Mouse (Mus musculus) liver, embryonic 16.5 days (tissue): ENCODE data around the gene Fcgrt. TPM values are rescaled to one million over a fixed set of nuclear protein-coding genes. Genes with fewer than 3 reads are reported as not detected.

Experiments
- ATAC-seq: fragments of 200-750 bp; cut with Nextera tagmentation; 2 replicates; pipeline ENCODE4 v1.8.0; 2017; ENCODE audit warnings: low read depth, mild to moderate bottlenecking, moderate number of reproducible peaks, moderate library complexity
- H3K27ac ChIP-seq: fragments of 300-500 bp; sonication (generic); 2 replicates; pipeline ENCODE4 v1.5.1; 2014; ENCODE audit warnings: mild to moderate bottlenecking, low read length
- H3K27me3 ChIP-seq: fragments of 300-500 bp; sonication (generic); 2 replicates; pipeline ENCODE4 v1.6.1; 2014; ENCODE audit warnings: low read depth, low read length, mixed read lengths; ENCODE audit not compliant: control insufficient read depth, insufficient read depth
- H3K36me3 ChIP-seq: fragments of 300-500 bp; sonication (generic); 2 replicates; pipeline ENCODE4 v1.6.1; 2014; ENCODE audit warnings: mild to moderate bottlenecking; ENCODE audit not compliant: control insufficient read depth, insufficient read depth
- H3K4me1 ChIP-seq: fragments of 300-500 bp; sonication (generic); 2 replicates; pipeline ENCODE4 v1.6.1; 2014; ENCODE audit warnings: low read depth, low read length, mixed read lengths; ENCODE audit not compliant: control insufficient read depth
- H3K4me2 ChIP-seq: fragments of 300-500 bp; sonication (generic); 2 replicates; pipeline ENCODE4 v1.6.1; 2014; ENCODE audit warnings: low read depth, low read length, mixed read lengths
- H3K4me3 ChIP-seq: fragments of 300-500 bp; sonication (generic); 2 replicates; pipeline ENCODE4 v1.5.1; 2014; ENCODE audit warnings: low read depth, mild to moderate bottlenecking, low read length
- H3K9ac ChIP-seq: fragments of 300-500 bp; sonication (generic); 2 replicates; pipeline ENCODE4 v1.6.1; 2014; ENCODE audit warnings: low read depth, low read length
- H3K9me3 ChIP-seq: fragments of 300-500 bp; sonication (generic); replicated peaks from 2 replicates; pipeline ENCODE4 v1.6.1; 2016; ENCODE audit warnings: low read length; ENCODE audit not compliant: control insufficient read depth
- WGBS: fragments of 180-500 bp; shearing (Covaris S2); extraction: QIAGEN DNeasy Blood & Tissue Kit; methylation state at CpG from one replicate; pipeline ENCODE4 v1.1.7; 2014; ENCODE audit not compliant: insufficient replicate concordance; 5-methylcytosine and 5-hydroxymethylcytosine counted together
- polyA plus RNA-seq: library from polyadenylated mRNA; unstranded; fragments of >200 nt; fragmentation: Nextera tagmentation; extraction: Ambion mirVana; gene quantifications from 2 replicates; pipeline ENCODE4 v1.2.1, GENCODE M21; 2015

Fcgrt gene
- polyA plus RNA-seq, 1 experiment from 2014 or later, result 56.1 TPM

DNA sequence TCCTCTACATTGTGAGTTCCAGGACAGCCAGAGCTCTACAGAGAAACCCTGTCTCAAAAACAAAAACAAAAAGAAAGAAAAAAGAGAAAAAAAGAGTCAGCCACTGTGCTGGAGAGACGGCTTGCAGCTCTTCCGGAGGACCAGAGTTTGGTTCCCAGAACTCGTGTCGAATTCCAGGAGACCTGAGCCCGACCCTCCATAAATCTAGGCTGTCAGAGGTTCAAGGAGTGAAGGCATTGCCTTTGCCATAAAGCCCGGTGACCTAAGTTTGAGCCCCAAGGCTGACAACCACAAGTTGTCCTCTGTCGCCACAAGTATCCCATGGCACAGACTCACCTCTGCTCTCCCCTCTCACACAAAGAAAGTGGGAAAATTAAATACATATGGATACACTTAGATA lies 9.5 kb downstream of the Fcgrt start:
- Histone ChIP-seq H3K9me3 (no peaks in the 10 kb centered on the region), H3K4me3 (no peak overlapping the region), H3K9ac (no peak overlapping the region), H3K4me1 (peaks cover 29% of the 10 kb centered on the region), H3K27me3 (no peaks in the 10 kb centered on the region), H3K27ac (no peak overlapping the region), H3K36me3 (no peaks in the 10 kb centered on the region), H3K4me2 (no peak overlapping the region)
- 51% methylated on average over 7 of the region's 7 CpGs for WGBS
- no peak for ATAC-seq

DNA sequence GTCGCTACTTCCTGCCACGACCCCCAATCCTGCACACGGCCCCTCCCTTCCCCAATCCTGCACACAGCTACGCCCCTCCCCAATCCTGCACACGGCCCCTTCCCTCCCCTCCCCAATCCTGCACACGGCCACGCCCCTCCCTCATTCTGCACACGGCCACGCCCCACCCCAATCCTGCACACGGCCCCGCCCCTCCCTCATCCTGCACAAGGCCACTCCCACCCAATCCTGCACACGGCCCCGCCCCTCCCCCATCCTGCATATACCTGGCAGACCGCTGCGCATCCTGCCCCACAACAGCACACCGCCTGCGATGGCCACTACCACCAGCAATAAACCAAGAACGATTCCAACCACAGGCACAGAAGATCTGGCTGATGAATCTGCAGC lies 10.1 kb downstream of the Fcgrt start:
- Histone ChIP-seq H3K9ac (no peak overlapping the region), H3K4me1 (peaks cover 29% of the 10 kb centered on the region)
- 24% methylated on average over 18 of the region's 18 CpGs for WGBS

DNA sequence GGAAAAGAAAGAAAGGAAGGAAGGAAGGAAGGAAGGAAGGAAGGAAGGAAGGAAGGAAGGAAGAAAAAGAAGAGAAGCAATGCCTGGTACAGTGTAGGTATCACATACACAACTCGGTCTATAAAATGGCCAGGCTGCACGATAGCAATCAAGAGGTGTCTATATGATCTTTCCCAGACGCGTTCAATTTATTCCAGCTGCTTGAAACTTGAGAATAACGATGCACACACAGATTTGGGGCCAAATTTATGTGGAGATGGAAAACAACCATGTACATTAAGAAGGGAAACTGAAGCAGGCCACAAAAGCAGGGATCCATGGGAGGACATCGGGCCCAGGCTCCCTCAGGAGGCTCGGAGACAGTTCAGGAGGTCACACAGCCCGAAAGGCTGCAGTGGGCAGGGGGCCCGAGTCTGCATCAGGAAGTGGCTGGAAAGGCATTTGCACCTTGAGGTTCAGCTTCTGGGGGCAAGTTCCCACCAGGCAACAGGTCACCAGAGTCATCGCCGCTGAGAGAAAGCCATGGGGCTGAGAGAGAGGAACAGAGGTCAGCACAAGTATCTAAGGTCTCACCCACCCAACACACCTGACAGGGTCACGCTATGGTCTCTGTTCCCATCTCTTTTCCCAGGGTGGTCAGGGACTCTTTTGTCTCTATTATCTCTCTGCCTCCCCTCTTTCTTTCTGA lies 10.7 kb downstream of the Fcgrt start:
- ATAC-seq, result no peak
- no peaks in the 10 kb centered on the region for H3K27me3 ChIP-seq
- no peak overlapping the region for H3K27ac ChIP-seq
- no peak overlapping the region for H3K4me3 ChIP-seq
- no peak overlapping the region for H3K9ac ChIP-seq
- H3K9me3 ChIP-seq, result no peaks in the 10 kb centered on the region
- H3K4me1 ChIP-seq, result peaks cover 29% of the 10 kb centered on the region
- 48% methylated on average over 12 of the region's 12 CpGs for WGBS
- no peaks in the 10 kb centered on the region for H3K36me3 ChIP-seq
- H3K4me2 ChIP-seq, result no peak overlapping the region

More for the DNA sequence above, 10.1 kb downstream of the Fcgrt start:
- Histone ChIP-seq H3K36me3 (no peaks in the 10 kb centered on the region), H3K27me3 (no peaks in the 10 kb centered on the region), H3K4me3 (no peak overlapping the region), H3K27ac (no peak overlapping the region), H3K9me3 (no peaks in the 10 kb centered on the region), H3K4me2 (no peak overlapping the region)
- ATAC-seq, result no peak

DNA sequence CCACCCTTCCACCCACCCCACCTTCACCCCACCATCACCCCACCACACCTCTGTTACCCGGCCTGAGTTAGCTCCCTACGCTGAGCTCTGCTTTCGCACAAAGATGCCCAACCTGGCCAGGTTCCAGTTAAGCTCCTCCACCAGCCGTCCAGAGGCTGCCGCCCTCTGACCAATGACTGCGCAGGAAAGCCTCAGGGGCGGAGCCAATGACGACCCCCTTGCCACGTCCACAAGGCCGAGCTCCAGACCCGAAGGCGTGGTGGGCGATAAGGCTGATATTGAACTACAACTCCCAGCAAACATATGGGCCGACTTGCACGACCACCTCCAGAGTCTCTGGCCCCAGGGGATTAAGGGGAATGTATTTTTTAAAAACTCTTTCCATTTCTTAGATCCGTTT lies 11.6 kb downstream of the Fcgrt start, which contains the start of gene Rcn3:
TSS of gene Rcn3 (minus strand) at position 174 of the 400 bp plus-strand sequence.
- ATAC-seq, result peak; percentile 83
- no peak within 1 kb of the TSS for H3K27ac ChIP-seq
- WGBS, result 2% methylated on average over 16 of the region's 16 CpGs

DNA sequence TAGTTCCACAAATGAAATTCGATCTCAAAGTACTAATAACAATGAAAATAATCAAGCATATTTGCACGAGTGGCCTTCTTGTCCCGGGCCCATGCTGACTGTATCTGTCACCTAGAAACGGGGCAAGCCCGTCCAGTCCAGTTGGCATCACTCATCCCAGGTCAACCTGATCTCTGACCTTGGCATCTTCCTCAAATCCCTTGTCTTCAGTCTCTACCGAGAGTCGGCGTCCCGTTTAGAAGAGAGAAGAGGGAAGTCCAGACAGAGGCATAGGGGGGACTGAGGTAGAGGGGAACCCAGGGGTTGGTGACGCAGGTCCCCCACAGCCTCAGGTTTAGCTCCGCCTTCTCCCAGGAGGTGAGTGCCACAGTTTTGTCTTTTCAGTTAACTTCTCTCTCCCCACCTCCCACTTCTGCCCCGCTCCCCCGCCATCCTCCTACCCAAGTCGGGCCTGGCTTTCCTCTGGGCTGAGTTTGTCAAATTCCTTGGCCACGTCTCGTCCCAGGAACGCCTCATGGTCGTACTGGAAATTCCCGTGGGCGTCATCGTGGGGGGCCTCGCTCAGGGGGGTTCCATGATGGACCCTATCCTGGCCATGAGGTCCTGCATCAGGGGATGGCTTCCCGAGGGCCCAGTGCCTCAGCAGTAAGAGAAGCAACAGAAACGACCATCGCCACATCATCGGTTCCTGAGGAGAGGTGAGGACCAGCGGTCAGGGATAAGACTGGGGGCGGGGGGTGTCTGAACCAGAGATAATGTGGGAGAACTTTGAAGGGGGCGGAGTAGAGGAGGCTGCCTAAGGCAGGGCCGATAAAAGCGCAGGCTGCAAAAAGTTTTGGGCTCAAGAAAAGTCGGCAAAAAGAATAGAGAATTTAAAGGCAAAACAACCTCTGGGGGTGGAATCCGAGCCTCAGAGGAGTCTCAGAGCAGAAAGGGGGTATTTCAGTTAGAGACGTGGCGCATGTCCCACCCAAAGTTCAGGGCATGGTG lies 12.4 kb downstream of the Fcgrt start:
- ATAC-seq, result peak; percentile 59
- H3K4me2 ChIP-seq, result peak overlapping the region; percentile 66
- H3K27me3 ChIP-seq, result no peaks in the 10 kb centered on the region
- no peaks in the 10 kb centered on the region for H3K36me3 ChIP-seq
- H3K4me3 ChIP-seq, result peak overlapping the region; percentile 49
- no peaks in the 10 kb centered on the region for H3K9me3 ChIP-seq
- H3K4me1 ChIP-seq, result peaks cover 29% of the 10 kb centered on the region
- H3K27ac ChIP-seq, result no peak overlapping the region
- WGBS, result 19% methylated on average over 35 of the region's 35 CpGs
- peak overlapping the region; percentile 31; the same call in 1 of the 2 replicates for H3K9ac ChIP-seq

More for the DNA sequence above, 11.6 kb downstream of the Fcgrt start, which contains the start of gene Rcn3:
- Histone ChIP-seq H3K4me3 (peak within 1 kb of the TSS; percentile 49), H3K4me2 (peak within 1 kb of the TSS; percentile 66), H3K4me1 (peaks cover 29% of the 10 kb centered on the region), H3K9me3 (no peaks in the 10 kb centered on the region), H3K27me3 (no peaks in the 10 kb centered on the region), H3K36me3 (no peaks in the 10 kb centered on the region), H3K9ac (peak within 1 kb of the TSS; percentile 31; the same call in 1 of the 2 replicates)

DNA sequence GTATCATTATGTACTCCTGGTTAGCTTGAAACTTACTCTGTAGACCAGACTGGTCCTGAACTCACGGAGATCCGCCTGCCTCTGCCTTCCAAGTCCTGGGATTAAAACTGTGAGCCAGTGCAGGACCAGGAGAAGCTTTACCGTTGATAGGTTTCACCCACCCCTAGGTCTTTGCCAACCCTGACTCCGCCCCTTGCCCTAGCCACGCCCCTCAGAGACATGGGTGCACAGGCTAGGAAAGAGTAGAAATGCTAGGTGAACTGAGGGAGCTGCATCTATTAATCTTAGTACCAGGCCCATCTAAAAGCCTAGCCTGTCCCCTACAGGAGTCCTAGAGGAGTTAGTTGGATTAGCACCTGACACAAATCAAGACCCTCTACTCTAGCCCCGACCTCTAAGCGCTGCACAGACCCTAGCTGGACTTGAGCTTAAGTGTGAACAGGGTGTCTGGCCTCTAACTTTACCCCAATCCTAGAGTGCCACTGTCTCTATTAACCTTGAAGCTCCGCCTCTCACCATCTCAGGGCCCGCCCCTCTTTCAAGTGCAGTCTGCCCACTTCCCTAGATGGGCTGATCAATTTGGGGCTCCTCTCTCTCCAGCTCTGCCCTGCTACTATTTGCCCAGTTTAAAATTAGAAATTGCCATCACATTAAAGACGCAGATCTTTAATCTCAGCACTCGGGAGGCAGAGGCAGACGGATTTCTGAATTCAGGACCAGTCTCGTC lies 13.2 kb downstream of the Fcgrt start:
- Histone ChIP-seq H3K4me2 (no peak overlapping the region), H3K27me3 (no peaks in the 10 kb centered on the region), H3K36me3 (no peaks in the 10 kb centered on the region), H3K9ac (no peak overlapping the region), H3K27ac (no peak overlapping the region), H3K4me3 (no peak overlapping the region), H3K9me3 (no peaks in the 10 kb centered on the region), H3K4me1 (peaks cover 29% of the 10 kb centered on the region)
- ATAC-seq, result no peak
- 52% methylated on average over 13 of the region's 13 CpGs for WGBS

DNA sequence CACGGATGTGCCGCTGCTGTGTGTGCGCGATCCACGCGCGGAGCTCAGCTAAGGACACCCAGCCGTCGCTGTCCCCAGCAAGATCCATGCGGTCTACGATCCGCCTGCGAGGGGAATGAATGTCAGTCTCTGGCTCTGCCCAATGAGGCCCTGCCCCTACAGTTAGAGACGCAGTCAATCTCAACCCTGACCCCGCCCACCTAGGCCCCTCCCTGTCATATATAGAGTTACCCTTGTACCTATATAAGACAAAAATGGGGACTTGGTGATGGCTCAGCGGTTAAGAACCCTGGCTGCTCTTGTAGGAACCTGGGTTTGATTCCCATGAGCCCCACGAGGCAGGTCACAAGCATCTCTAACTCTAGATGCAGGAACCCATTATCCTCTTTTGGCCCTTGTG lies 15.1 kb downstream of the Fcgrt start:
- WGBS, result 85% methylated on average over 17 of the region's 17 CpGs
- no peaks in the 10 kb centered on the region for H3K36me3 ChIP-seq
- no peak overlapping the region for H3K4me2 ChIP-seq
- no peak overlapping the region for H3K27ac ChIP-seq
- no peaks in the 10 kb centered on the region for H3K9me3 ChIP-seq
- peaks cover 28% of the 10 kb centered on the region for H3K4me1 ChIP-seq
- no peak for ATAC-seq
- H3K9ac ChIP-seq, result no peak overlapping the region
- H3K4me3 ChIP-seq, result no peak overlapping the region
- H3K27me3 ChIP-seq, result no peaks in the 10 kb centered on the region

DNA sequence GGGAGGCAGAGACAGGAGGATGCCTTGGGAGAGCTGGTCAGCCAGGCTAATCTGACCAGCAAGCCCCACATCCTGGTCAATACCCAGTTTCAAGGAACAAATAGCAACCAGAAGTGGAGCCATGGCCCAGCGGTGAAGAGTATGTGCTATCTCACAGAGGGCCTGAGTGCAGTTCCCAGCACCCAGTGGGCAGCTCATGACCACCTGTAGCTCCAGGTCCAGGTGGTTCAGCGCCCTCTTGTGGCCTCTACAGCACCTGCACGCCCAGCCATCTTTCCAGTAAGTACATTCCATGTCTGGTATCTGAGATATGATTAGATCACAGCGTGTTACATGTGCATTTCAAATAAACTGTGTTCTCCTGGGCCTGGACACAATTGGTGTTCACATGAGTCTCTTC lies 17.6 kb downstream of the Fcgrt start:
- Histone ChIP-seq H3K4me3 (no peak overlapping the region), H3K27ac (no peak overlapping the region), H3K9me3 (no peaks in the 10 kb centered on the region), H3K27me3 (no peaks in the 10 kb centered on the region), H3K36me3 (no peaks in the 10 kb centered on the region), H3K9ac (no peak overlapping the region), H3K4me1 (peaks cover 20% of the 10 kb centered on the region), H3K4me2 (no peak overlapping the region)
- no peak for ATAC-seq
- WGBS, result 55% methylated on average over 4 of the region's 4 CpGs
